Mouse (Mus musculus): ENCODE measurements around the gene Fgfr2. TPM values are rescaled to one million over a fixed set of nuclear protein-coding genes. Genes with fewer than 3 reads are reported as not detected.

Fgfr2 gene
- polyA plus RNA-seq, 1 experiment from 2014 or later, result 11.2 TPM

- no peak overlapping the region for H3K4me2 ChIP-seq (ENCODE audit: low read depth, low read length)
Measured at GRCm38 (mm10) chr7:131644586-131644985, 1478.6 kb downstream of the Fgfr2 start.

DNA sequence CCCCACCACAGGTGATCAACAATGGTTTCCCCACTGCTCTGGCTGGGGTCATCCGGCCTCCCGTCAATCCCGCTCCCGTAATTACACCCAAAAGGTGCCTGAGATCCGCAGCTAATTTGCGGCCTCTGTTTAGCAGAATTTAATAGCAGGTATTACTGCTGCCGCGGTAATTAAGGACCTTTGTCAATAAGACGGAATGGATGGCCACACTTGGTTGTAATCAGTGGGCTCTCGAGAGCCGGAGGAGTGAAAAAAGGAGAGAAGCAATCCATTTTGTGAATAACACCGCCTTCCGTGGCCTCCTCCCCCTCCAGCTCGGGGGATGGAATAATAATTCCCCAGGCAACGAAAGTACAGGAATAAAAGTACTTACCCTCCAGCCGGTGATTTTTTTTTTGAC is 1479.1 kb downstream of the Fgfr2 start:
- WGBS (ENCODE audit: insufficient replicate concordance), result 2% methylated on average over 16 of the region's 16 CpGs
- H3K9ac ChIP-seq (replicated peaks), result no peak overlapping the region
- H3K9me3 ChIP-seq (ENCODE audit: low read length), result no peaks in the 10 kb centered on the region
- TF ChIP-seq CTCF (IDR thresholded peaks at IDR 0.05; ENCODE audit: low read depth), result no peak
- no peak for TF ChIP-seq EP300 (IDR thresholded peaks at IDR 0.05; ENCODE audit: low read depth)
- H3K36me3 ChIP-seq (replicated peaks; ENCODE audit: insufficient read depth, low read length), result no peaks in the 10 kb centered on the region
- peaks cover 41% of the 10 kb centered on the region for H3K27me3 ChIP-seq (ENCODE audit: insufficient read depth, low read length)
- no peak overlapping the region for H3K4me2 ChIP-seq (ENCODE audit: low read depth, low read length)
- ATAC-seq (no peak), DNase-seq (no peak)
- H3K4me1 ChIP-seq (ENCODE audit: insufficient read depth), result no peaks in the 10 kb centered on the region
- no peak overlapping the region for H3K4me3 ChIP-seq (ENCODE audit: low read depth, low read length)
- no peak overlapping the region for H3K27ac ChIP-seq (ENCODE audit: low read depth)

More at GRCm38 (mm10) chr7:131644586-131644985, 1478.6 kb downstream of the Fgfr2 start:
- 4% methylated on average over 13 of the region's 13 CpGs for WGBS (ENCODE audit: insufficient replicate concordance)
- H3K27ac ChIP-seq (ENCODE audit: low read depth), result no peak overlapping the region
- H3K9ac ChIP-seq (replicated peaks), result no peak overlapping the region
- no peak for ATAC-seq
- DNase-seq, result no peak
- no peak overlapping the region for H3K4me3 ChIP-seq (ENCODE audit: low read depth, low read length)
- H3K36me3 ChIP-seq (replicated peaks; ENCODE audit: insufficient read depth, low read length), result no peaks in the 10 kb centered on the region
- no peaks in the 10 kb centered on the region for H3K4me1 ChIP-seq (ENCODE audit: insufficient read depth)
- H3K27me3 ChIP-seq (ENCODE audit: insufficient read depth, low read length), result peaks cover 41% of the 10 kb centered on the region
- H3K9me3 ChIP-seq (ENCODE audit: low read length), result no peaks in the 10 kb centered on the region
- TF ChIP-seq EP300 (IDR thresholded peaks at IDR 0.05; ENCODE audit: low read depth), result no peak
- no peak for TF ChIP-seq CTCF (IDR thresholded peaks at IDR 0.05; ENCODE audit: low read depth)

- TF ChIP-seq EP300 (IDR thresholded peaks at IDR 0.05; ENCODE audit: low read depth) (no peak), CTCF (IDR thresholded peaks at IDR 0.05; ENCODE audit: low read depth) (no peak)
- H3K9me3 ChIP-seq (ENCODE audit: low read length), result no peaks in the 10 kb centered on the region
- DNase-seq, result no peak
- ATAC-seq, result no peak
- H3K4me2 ChIP-seq (ENCODE audit: low read depth, low read length), result no peak overlapping the region
- H3K27ac ChIP-seq (ENCODE audit: low read depth), result no peak overlapping the region
- peaks cover 41% of the 10 kb centered on the region for H3K27me3 ChIP-seq (ENCODE audit: insufficient read depth, low read length)
- H3K9ac ChIP-seq (replicated peaks), result no peak overlapping the region
- no peak overlapping the region for H3K4me3 ChIP-seq (ENCODE audit: low read depth, low read length)
- WGBS (ENCODE audit: insufficient replicate concordance), result 31% methylated on average over 13 of the region's 13 CpGs
- no peaks in the 10 kb centered on the region for H3K4me1 ChIP-seq (ENCODE audit: insufficient read depth)
- no peaks in the 10 kb centered on the region for H3K36me3 ChIP-seq (replicated peaks; ENCODE audit: insufficient read depth, low read length)
Measured at GRCm38 (mm10) chr7:131643341-131643840, 1479.8 kb downstream of the Fgfr2 start.

- Histone ChIP-seq H3K27me3 (ENCODE audit: insufficient read depth, low read length) (no peaks in the 10 kb centered on the region), H3K9me3 (ENCODE audit: low read length) (no peaks in the 10 kb centered on the region), H3K4me3 (ENCODE audit: low read depth, low read length) (no peak overlapping the region), H3K9ac (replicated peaks) (no peak overlapping the region), H3K27ac (ENCODE audit: low read depth) (no peak overlapping the region), H3K4me2 (ENCODE audit: low read depth, low read length) (no peak overlapping the region), H3K4me1 (ENCODE audit: insufficient read depth) (no peaks in the 10 kb centered on the region), H3K36me3 (replicated peaks; ENCODE audit: insufficient read depth, low read length) (no peaks in the 10 kb centered on the region)
- 64% methylated on average over 8 of the region's 8 CpGs for WGBS (ENCODE audit: insufficient replicate concordance)
- DNase-seq (no peak), ATAC-seq (no peak)
- TF ChIP-seq CTCF (IDR thresholded peaks at IDR 0.05; ENCODE audit: low read depth) (no peak), EP300 (IDR thresholded peaks at IDR 0.05; ENCODE audit: low read depth) (no peak)
Measured at GRCm38 (mm10) chr7:131629562-131629961, 1493.6 kb downstream of the Fgfr2 start.

DNA sequence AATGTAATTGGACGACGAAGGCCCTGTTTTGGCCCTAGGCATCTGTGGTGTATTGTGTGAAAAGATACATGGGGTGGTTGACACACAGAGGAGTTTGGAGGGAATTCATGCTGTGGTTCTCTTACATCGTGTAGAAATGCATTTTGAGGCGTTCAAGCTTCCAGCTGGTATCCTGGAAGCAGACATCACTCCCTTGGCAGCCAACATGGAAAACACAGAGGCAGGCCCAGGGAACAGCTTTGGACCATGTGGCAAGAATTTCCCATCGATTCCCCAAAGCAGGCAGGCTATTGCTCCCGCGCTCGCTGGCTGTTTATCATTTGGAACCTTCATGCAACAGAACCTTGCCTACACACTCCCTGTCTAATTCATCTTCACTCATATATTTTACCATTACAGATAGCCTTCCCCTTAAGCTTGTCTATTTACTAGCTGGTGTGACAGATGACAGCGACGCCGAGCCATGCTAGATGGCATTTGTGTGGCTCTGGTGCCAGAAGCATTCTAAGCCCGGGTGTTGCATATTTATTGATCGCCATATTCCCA is 1494.2 kb downstream of the Fgfr2 start:
- no peak overlapping the region for H3K9ac ChIP-seq (replicated peaks)
- no peaks in the 10 kb centered on the region for H3K4me1 ChIP-seq (ENCODE audit: insufficient read depth)
- ATAC-seq, result no peak
- no peak overlapping the region for H3K4me3 ChIP-seq (ENCODE audit: low read depth, low read length)
- H3K27ac ChIP-seq (ENCODE audit: low read depth), result no peak overlapping the region
- TF ChIP-seq CTCF (IDR thresholded peaks at IDR 0.05; ENCODE audit: low read depth), result no peak
- no peak for TF ChIP-seq EP300 (IDR thresholded peaks at IDR 0.05; ENCODE audit: low read depth)
- no peak overlapping the region for H3K4me2 ChIP-seq (ENCODE audit: low read depth, low read length)
- no peaks in the 10 kb centered on the region for H3K27me3 ChIP-seq (ENCODE audit: insufficient read depth, low read length)
- H3K9me3 ChIP-seq (ENCODE audit: low read length), result no peaks in the 10 kb centered on the region
- DNase-seq, result no peak
- WGBS (ENCODE audit: insufficient replicate concordance), result 79% methylated on average over 13 of the region's 13 CpGs
- no peaks in the 10 kb centered on the region for H3K36me3 ChIP-seq (replicated peaks; ENCODE audit: insufficient read depth, low read length)

GRCm38 (mm10) chr7:131628356-131628755 is 1494.8 kb downstream of the Fgfr2 start:
- H3K9me3 ChIP-seq (ENCODE audit: low read length), result no peaks in the 10 kb centered on the region
- H3K9ac ChIP-seq (replicated peaks), result no peak overlapping the region
- no peaks in the 10 kb centered on the region for H3K4me1 ChIP-seq (ENCODE audit: insufficient read depth)
- ATAC-seq (no peak), DNase-seq (no peak)
- no peak overlapping the region for H3K27ac ChIP-seq (ENCODE audit: low read depth)
- no peak for TF ChIP-seq EP300 (IDR thresholded peaks at IDR 0.05; ENCODE audit: low read depth)
- no peak for TF ChIP-seq CTCF (IDR thresholded peaks at IDR 0.05; ENCODE audit: low read depth)
- H3K4me3 ChIP-seq (ENCODE audit: low read depth, low read length), result no peak overlapping the region
- no peaks in the 10 kb centered on the region for H3K36me3 ChIP-seq (replicated peaks; ENCODE audit: insufficient read depth, low read length)
- 84% methylated on average over 17 of the region's 17 CpGs for WGBS (ENCODE audit: insufficient replicate concordance)
- no peaks in the 10 kb centered on the region for H3K27me3 ChIP-seq (ENCODE audit: insufficient read depth, low read length)
- H3K4me2 ChIP-seq (ENCODE audit: low read depth, low read length), result no peak overlapping the region

Data from liver, postnatal 0 days (tissue).